In genomic region chr2:132144971-132145691, GRCm38 (mm10) we compare ENCODE assay signal across 8 mouse cellular contexts. TPM values are rescaled to one million over a fixed set of nuclear protein-coding genes. Genes with fewer than 3 reads are reported as not detected.
A peak's percentile ranks its signal among the peaks of the same experiment; 100 is the strongest.
DNase-seq lines count a peak whose midpoint lies in the region; ATAC-seq lines count a peak whose summit lies in the region.

Gene Slc23a2, minus strand, starts transcription at chr2:132145108.

- DNase-seq in B cell, adult 2 months: peak; percentile 46 to 56
- peak; percentile 57 for DNase-seq in T-cell, adult 2 months (ENCODE audit: low spot score)
- DNase-seq in embryo, embryonic 10.5 days (ENCODE audit: low spot score): peak; percentile 66
- DNase-seq in heart, adult 18-20 months: peak; percentile 44 to 55
- peak; percentile 42 for DNase-seq in kidney, adult 18-20 months
- DNase-seq in liver: peak; percentile 59
- peak; percentile 38 to 47 for DNase-seq in thymus, adult 18-20 months

- ATAC-seq in monocyte, adult 5-6 weeks (replicated peaks; ENCODE audit: insufficient number of reproducible peaks, low FRiP score, low TSS enrichment, poor library complexity, severe bottlenecking): no peak

RNA-seq across cellular contexts. Expression of gene Slc23a2, which starts in this region (rescaled TPM):
- 10 to 100 TPM; 12.4 to 14.9 TPM for total RNA-seq in heart, adult 18-20 months (2021)
- total RNA-seq in monocyte, adult 5-6 weeks (2017): 15.0 to 28.8 TPM (median 17.0 TPM) in 3 replicates
